Mouse (Mus musculus): ENCODE measurements around the gene Mbnl2. TPM values are rescaled to one million over a fixed set of nuclear protein-coding genes. Genes with fewer than 3 reads are reported as not detected.

Mbnl2 gene
- polyA plus RNA-seq, 1 experiment, result 18.9 TPM

DNA sequence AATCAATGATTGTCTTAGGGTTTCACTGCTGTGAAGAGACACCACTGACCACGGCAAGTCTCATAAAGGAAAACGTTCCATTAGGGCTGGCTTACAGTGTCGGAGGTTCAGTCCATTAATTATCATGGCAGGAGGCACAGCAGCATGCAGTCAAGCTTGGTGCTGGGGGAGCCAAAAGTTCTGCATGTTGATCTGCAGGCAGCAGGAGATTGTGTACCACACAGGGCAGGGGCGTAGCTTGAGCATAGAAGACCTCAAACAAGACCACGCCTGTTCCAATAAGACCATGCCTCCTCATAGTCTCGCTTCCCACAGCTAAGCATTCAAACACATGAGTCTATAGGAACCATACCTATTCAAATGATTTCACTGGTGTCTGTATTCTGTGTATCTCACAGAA is 85.7 kb downstream of the Mbnl2 start:
- TF ChIP-seq CTCF (IDR thresholded peaks at IDR 0.05; ENCODE audit: extremely low read depth, insufficient read depth, insufficient read length, insufficient replicate concordance) (no peak), POLR2A (IDR thresholded peaks at IDR 0.05; ENCODE audit: low read depth, low read length) (no peak)
- peaks cover 5% of the 10 kb centered on the region for H3K4me1 ChIP-seq (ENCODE audit: control insufficient read depth, insufficient read depth, insufficient read length)

GRCm38 (mm10) chr14:120362409-120362992 is 87.0 kb downstream of the Mbnl2 start:
- no peak overlapping the region for H3K4me3 ChIP-seq (ENCODE audit: extremely low read depth, insufficient read depth, insufficient read length)
- 73% methylated on average over 8 of the region's 8 CpGs for WGBS
- no peaks in the 10 kb centered on the region for H3K36me3 ChIP-seq (ENCODE audit: control insufficient read depth, insufficient read depth, low read length)
- no peaks in the 10 kb centered on the region for H3K27me3 ChIP-seq (ENCODE audit: control insufficient read depth, insufficient read depth, low read length)
- no peak overlapping the region for H3K27ac ChIP-seq (ENCODE audit: insufficient read depth, low read length)
- no peak for DNase-seq (ENCODE audit: low read depth in 1 of 2, low spot score in 2 of 2)
- TF ChIP-seq CTCF (IDR thresholded peaks at IDR 0.05; ENCODE audit: extremely low read depth, insufficient read depth, insufficient read length, insufficient replicate concordance) (no peak), POLR2A (IDR thresholded peaks at IDR 0.05; ENCODE audit: low read depth, low read length) (no peak)
- peaks cover 5% of the 10 kb centered on the region; the same call in 1 of the 2 replicates for H3K4me1 ChIP-seq (ENCODE audit: control insufficient read depth, insufficient read depth, insufficient read length)

More for the DNA sequence above, 85.7 kb downstream of the Mbnl2 start:
- no peak overlapping the region for H3K27ac ChIP-seq (ENCODE audit: insufficient read depth, low read length)
- no peaks in the 10 kb centered on the region for H3K36me3 ChIP-seq (ENCODE audit: control insufficient read depth, insufficient read depth, low read length)
- no peaks in the 10 kb centered on the region for H3K27me3 ChIP-seq (ENCODE audit: control insufficient read depth, insufficient read depth, low read length)
- no peak for DNase-seq (ENCODE audit: low read depth in 1 of 2, low spot score in 2 of 2)
- WGBS, result 89% methylated on average over 6 of the region's 6 CpGs
- H3K4me3 ChIP-seq (ENCODE audit: extremely low read depth, insufficient read depth, insufficient read length), result no peak overlapping the region

DNA sequence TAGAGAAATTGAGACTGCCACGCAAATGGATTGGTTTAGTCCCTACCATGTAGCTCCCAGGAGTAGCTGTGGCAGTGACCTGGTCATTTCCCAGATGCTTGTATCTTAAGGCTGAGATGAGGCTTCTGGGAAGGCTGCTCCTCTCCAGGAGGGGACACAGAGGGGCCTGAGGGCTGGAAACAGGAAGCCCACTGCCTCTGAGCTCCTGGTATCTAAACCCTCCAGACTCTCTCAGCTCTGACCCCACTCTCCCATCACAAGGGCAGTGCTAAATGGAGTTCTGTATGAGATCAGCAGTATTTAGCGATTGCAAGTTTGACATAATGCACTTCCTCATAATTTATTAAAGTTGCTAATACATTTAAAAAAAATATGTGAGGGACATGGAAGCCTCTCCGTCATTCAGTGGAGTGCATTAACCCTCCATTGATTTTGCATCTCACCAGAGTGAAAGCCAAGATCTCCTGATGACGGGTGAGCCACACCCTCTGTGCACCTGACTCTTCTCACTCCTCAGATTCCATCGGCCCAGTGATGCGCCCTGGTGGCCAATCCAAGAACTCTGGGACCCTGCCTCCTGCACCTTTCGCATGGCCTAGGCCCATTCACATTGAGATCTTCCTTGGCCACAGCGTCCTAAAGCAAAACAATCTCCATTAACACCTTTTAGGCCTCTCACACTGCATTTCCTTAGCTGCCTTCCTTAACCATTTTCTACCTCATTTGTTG is 87.8 kb downstream of the Mbnl2 start:
- peaks cover 10% of the 10 kb centered on the region; the same call in 1 of the 2 replicates for H3K4me1 ChIP-seq (ENCODE audit: control insufficient read depth, insufficient read depth, insufficient read length)
- H3K36me3 ChIP-seq (ENCODE audit: control insufficient read depth, insufficient read depth, low read length), result no peaks in the 10 kb centered on the region
- no peak overlapping the region for H3K4me3 ChIP-seq (ENCODE audit: extremely low read depth, insufficient read depth, insufficient read length)
- WGBS, result 78% methylated on average over 8 of the region's 8 CpGs
- H3K27me3 ChIP-seq (ENCODE audit: control insufficient read depth, insufficient read depth, low read length), result no peaks in the 10 kb centered on the region
- TF ChIP-seq CTCF (IDR thresholded peaks at IDR 0.05; ENCODE audit: extremely low read depth, insufficient read depth, insufficient read length, insufficient replicate concordance), result no peak
- TF ChIP-seq POLR2A (IDR thresholded peaks at IDR 0.05; ENCODE audit: low read depth, low read length), result no peak
- no peak overlapping the region for H3K27ac ChIP-seq (ENCODE audit: insufficient read depth, low read length)
- DNase-seq (ENCODE audit: low read depth in 1 of 2, low spot score in 2 of 2), result no peak

DNA sequence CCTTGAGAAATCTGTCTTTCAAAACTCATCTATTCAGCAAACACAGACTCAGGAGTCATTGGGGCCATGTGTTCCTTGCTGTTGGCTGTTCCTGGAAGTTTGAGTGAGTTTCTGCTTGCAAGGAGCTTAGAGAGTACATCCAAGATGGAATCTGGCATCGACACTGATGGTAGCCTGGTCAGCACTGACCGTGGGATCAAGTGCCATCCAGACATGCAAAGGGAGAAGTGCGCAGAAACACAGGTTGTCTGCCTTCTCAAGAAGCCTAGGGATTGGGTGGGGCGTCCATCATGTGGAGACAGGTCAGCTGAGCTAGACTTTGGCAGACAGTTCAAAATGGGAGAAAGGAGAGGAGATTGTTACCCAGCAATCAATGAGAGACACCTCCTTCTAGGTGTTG is 89.6 kb downstream of the Mbnl2 start:
- DNase-seq (ENCODE audit: low read depth in 1 of 2, low spot score in 2 of 2), result no peak
- Histone ChIP-seq H3K36me3 (ENCODE audit: control insufficient read depth, insufficient read depth, low read length) (no peaks in the 10 kb centered on the region), H3K27ac (ENCODE audit: insufficient read depth, low read length) (no peak overlapping the region), H3K4me3 (ENCODE audit: extremely low read depth, insufficient read depth, insufficient read length) (no peak overlapping the region), H3K27me3 (ENCODE audit: control insufficient read depth, insufficient read depth, low read length) (no peaks in the 10 kb centered on the region), H3K4me1 (ENCODE audit: control insufficient read depth, insufficient read depth, insufficient read length) (peaks cover 11% of the 10 kb centered on the region; the same call in 1 of the 2 replicates)
- WGBS, result 90% methylated on average over 4 of the region's 4 CpGs
- TF ChIP-seq CTCF (IDR thresholded peaks at IDR 0.05; ENCODE audit: extremely low read depth, insufficient read depth, insufficient read length, insufficient replicate concordance) (no peak), POLR2A (IDR thresholded peaks at IDR 0.05; ENCODE audit: low read depth, low read length) (no peak)

DNA sequence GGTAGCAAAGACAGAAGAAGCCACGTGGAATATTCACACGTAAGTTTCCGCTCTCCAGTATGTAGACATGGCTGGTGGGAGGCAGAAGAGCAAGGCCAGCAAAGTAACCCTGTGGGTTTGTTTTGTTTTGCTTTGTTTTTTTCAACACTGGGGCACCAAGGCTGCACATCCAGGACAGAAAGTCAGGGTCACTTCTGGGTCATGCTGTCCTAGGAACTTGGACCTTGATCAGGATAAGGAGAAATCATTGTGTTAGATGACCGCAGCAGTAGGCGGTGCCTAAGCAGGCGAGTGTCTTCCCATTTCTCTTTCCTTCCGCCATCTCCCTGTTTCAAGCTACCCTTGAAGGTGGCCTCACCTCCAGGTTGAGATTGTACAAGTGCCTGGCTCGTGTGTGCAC is 91.5 kb downstream of the Mbnl2 start:
- no peak overlapping the region for H3K27ac ChIP-seq (ENCODE audit: insufficient read depth, low read length)
- TF ChIP-seq CTCF (IDR thresholded peaks at IDR 0.05; ENCODE audit: extremely low read depth, insufficient read depth, insufficient read length, insufficient replicate concordance), result no peak
- no peak for TF ChIP-seq POLR2A (IDR thresholded peaks at IDR 0.05; ENCODE audit: low read depth, low read length)
- 95% methylated on average over 8 of the region's 8 CpGs for WGBS
- no peak for DNase-seq (ENCODE audit: low read depth in 1 of 2, low spot score in 2 of 2)
- H3K36me3 ChIP-seq (ENCODE audit: control insufficient read depth, insufficient read depth, low read length), result no peaks in the 10 kb centered on the region
- H3K4me1 ChIP-seq (ENCODE audit: control insufficient read depth, insufficient read depth, insufficient read length), result peaks cover 12% of the 10 kb centered on the region
- H3K4me3 ChIP-seq (ENCODE audit: extremely low read depth, insufficient read depth, insufficient read length), result no peak overlapping the region
- no peaks in the 10 kb centered on the region for H3K27me3 ChIP-seq (ENCODE audit: control insufficient read depth, insufficient read depth, low read length)

- WGBS, result 98% methylated on average over 4 of the region's 4 CpGs
- no peaks in the 10 kb centered on the region for H3K27me3 ChIP-seq (ENCODE audit: control insufficient read depth, insufficient read depth, low read length)
- TF ChIP-seq POLR2A (IDR thresholded peaks at IDR 0.05; ENCODE audit: low read depth, low read length) (no peak), CTCF (IDR thresholded peaks at IDR 0.05; ENCODE audit: extremely low read depth, insufficient read depth, insufficient read length, insufficient replicate concordance) (no peak)
- H3K27ac ChIP-seq (ENCODE audit: insufficient read depth, low read length), result no peak overlapping the region
- DNase-seq (ENCODE audit: low read depth in 1 of 2, low spot score in 2 of 2), result no peak
- no peaks in the 10 kb centered on the region for H3K36me3 ChIP-seq (ENCODE audit: control insufficient read depth, insufficient read depth, low read length)
- H3K4me1 ChIP-seq (ENCODE audit: control insufficient read depth, insufficient read depth, insufficient read length), result peaks cover 12% of the 10 kb centered on the region
- no peak overlapping the region for H3K4me3 ChIP-seq (ENCODE audit: extremely low read depth, insufficient read depth, insufficient read length)
These were observed 92.1 kb downstream of the Mbnl2 start for GRCm38 (mm10) chr14:120367589-120367988.

- no peak overlapping the region for H3K4me3 ChIP-seq (ENCODE audit: extremely low read depth, insufficient read depth, insufficient read length)
- WGBS, result 56% methylated on average over 5 of the region's 5 CpGs
- no peaks in the 10 kb centered on the region for H3K36me3 ChIP-seq (ENCODE audit: control insufficient read depth, insufficient read depth, low read length)
- TF ChIP-seq POLR2A (IDR thresholded peaks at IDR 0.05; ENCODE audit: low read depth, low read length) (no peak), CTCF (IDR thresholded peaks at IDR 0.05; ENCODE audit: extremely low read depth, insufficient read depth, insufficient read length, insufficient replicate concordance) (no peak)
- no peak for DNase-seq (ENCODE audit: low read depth in 1 of 2, low spot score in 2 of 2)
- no peaks in the 10 kb centered on the region for H3K27me3 ChIP-seq (ENCODE audit: control insufficient read depth, insufficient read depth, low read length)
- H3K4me1 ChIP-seq (ENCODE audit: control insufficient read depth, insufficient read depth, insufficient read length), result peaks cover 12% of the 10 kb centered on the region
- H3K27ac ChIP-seq (ENCODE audit: insufficient read depth, low read length), result no peak overlapping the region
These were observed 93.0 kb downstream of the Mbnl2 start for GRCm38 (mm10) chr14:120368456-120368855.
